Mouse (Mus musculus) liver, adult 2 months (tissue): Measurements from ENCODE around the gene Ramac. TPM values are rescaled to one million over a fixed set of nuclear protein-coding genes. Genes with fewer than 3 reads are reported as not detected.

Source experiments
- DNase-seq: peaks from one replicate; pipeline ENCODE4 v3.0.0-alpha.2; 2011; ENCODE audit warnings: low read depth, low spot score; ENCODE audit errors: extremely low read depth
- H3K27ac ChIP-seq: fragments of 200-500 bp; replicated peaks from 2 replicates; pipeline ENCODE4 v1.5.1; 2012; ENCODE audit warnings: low read depth, mild to moderate bottlenecking, control low read depth, inconsistent platforms, low read length; ENCODE audit not compliant: insufficient read depth
- H3K27me3 ChIP-seq: fragments of 200-500 bp; 2 replicates; pipeline ENCODE4 v1.6.1; 2012; ENCODE audit warnings: mild to moderate bottlenecking, moderate library complexity, low read length, inconsistent platforms; ENCODE audit not compliant: control insufficient read depth, insufficient read depth
- H3K36me3 ChIP-seq: fragments of 200-500 bp; 2 replicates; pipeline ENCODE4 v1.6.1; 2012; ENCODE audit warnings: low read length, inconsistent platforms; ENCODE audit not compliant: control insufficient read depth, insufficient read depth
- H3K4me1 ChIP-seq: fragments of 200-500 bp; 2 replicates; pipeline ENCODE4 v1.6.1; 2011; ENCODE audit warnings: low read length; ENCODE audit not compliant: control insufficient read depth, insufficient read depth
- H3K4me3 ChIP-seq: fragments of 200-500 bp; 2 replicates; pipeline ENCODE4 v1.5.1; 2011; ENCODE audit warnings: low read depth, mild to moderate bottlenecking, control low read depth, low read length, moderate library complexity; ENCODE audit not compliant: insufficient read depth
- H3K79me2 ChIP-seq: fragments of 200-500 bp; 2 replicates; pipeline ENCODE4 v1.6.1; 2012; ENCODE audit warnings: inconsistent platforms, mild to moderate bottlenecking, low read length, moderate library complexity; ENCODE audit not compliant: control insufficient read depth, insufficient read depth
- H3K9ac ChIP-seq: fragments of 200-500 bp; 2 replicates; pipeline ENCODE4 v1.6.1; 2012; ENCODE audit warnings: low read depth, mild to moderate bottlenecking, control low read depth, inconsistent platforms, low read length
- CTCF ChIP-seq: fragments of 200-500 bp; IDR thresholded peaks from 2 replicates; pipeline ENCODE4 v1.5.1; 2011; ENCODE audit warnings: low read depth, low read length, control low read depth
- POLR2A ChIP-seq: fragments of 200-500 bp; IDR thresholded peaks from 2 replicates; pipeline ENCODE4 v1.6.1; 2011; ENCODE audit warnings: low read length, control low read depth; ENCODE audit not compliant: insufficient read depth; ENCODE audit errors: extremely low read depth
- WGBS: fragments of 180-500 bp; shearing (Covaris S2); methylation state at CpG from one replicate; pipeline ENCODE4 v1.1.7; 2018; 5-methylcytosine and 5-hydroxymethylcytosine counted together
- polyA plus RNA-seq: library from polyadenylated mRNA; depleted of rRNA; stranded (reverse); fragments of >200 nt; gene quantifications from 2 replicates; pipeline ENCODE4 v1.2.3, GENCODE M21; 2012; rRNA removed
- total RNA-seq: library from RNA; depleted of rRNA; stranded (reverse); fragments of >200 nt; gene quantifications from 2 replicates; pipeline ENCODE4 v1.2.3, GENCODE M21; 2014; rRNA removed

The Ramac gene
- 39.8 and 50.9 TPM in 2 replicates for total RNA-seq
- 9.1 and 10.3 TPM in 2 replicates for polyA plus RNA-seq

DNA sequence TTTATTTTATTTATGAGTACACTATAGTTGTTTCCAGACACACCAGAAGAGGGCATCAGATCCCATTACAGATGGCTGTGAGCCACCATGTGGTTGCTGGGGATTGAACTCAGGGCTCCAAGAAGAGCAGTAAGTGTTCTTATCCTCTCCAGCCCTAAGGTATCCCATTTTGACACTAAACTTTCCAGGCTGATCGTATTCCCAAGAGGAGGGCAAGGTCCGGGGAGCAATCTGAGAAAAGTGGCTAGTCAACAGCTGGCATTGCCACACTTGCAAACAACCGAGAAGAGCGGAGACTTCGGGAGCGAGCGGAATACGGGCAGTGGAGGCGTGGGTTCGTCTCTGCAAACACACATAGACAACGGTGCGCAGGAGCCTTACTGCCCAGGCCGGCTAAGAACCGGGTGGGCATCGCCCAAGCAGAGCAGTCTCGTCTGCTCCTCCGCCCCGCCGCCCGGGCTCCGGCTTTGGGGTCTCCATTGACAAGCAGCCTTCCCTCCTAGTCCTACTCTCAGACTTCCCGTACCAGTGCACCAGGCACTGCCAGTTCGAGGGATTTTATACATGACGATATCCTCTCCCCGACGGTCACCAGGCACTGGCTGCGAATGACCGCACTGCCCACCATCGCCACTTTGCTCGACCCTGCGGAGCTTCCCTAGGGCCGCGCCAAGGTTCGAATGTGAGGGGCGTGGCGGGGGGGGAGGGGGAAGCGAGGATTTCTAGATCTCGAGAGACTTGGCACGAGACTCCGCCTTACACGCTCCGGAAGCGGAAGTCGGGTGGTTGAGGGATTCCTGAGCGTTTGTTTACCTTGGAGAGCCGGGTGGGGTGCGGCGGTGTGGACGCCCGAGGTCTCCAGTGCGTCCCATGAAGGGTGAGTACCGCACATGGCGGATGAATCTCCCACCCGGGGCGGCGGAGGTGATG lies at the start of gene Ramac:
Gene Ramac (plus strand): TSS at position 746 of the 930 bp plus-strand sequence.
- Histone ChIP-seq H3K9ac (peak within 1 kb of the TSS; percentile 83), H3K4me3 (peak within 1 kb of the TSS; percentile 70), H3K4me1 (peaks cover 3% of the 10 kb centered on the region), H3K27ac (peak within 1 kb of the TSS; percentile 48), H3K27me3 (no peaks in the 10 kb centered on the region), H3K36me3 (no peaks in the 10 kb centered on the region), H3K79me2 (peaks cover 9% of the 10 kb centered on the region)
- TF ChIP-seq CTCF (no peak), POLR2A (peak; percentile 73)
- under 1% methylated on average over 56 of the region's 56 CpGs for WGBS
- peak; percentile 85 for DNase-seq

DNA sequence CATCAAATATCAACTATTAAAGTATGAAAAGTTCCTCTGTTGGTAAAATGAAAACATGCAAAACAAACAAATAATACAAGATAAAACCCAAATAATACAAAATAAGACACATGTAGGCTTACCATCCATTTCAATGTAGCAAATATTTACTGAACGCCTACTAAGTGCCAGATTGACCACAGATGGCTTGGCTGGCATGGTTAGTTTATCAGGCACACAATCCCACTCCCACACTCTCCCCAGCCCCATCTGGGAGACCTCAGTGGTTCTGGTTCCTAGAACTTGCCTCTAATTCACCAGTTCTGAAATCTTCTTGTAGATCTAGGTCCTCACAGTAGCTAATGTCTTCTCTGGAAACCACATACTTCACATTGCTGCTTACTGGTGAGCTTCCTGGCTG lies 44.1 kb upstream of the Ramac start:
- no peaks in the 10 kb centered on the region for H3K79me2 ChIP-seq
- TF ChIP-seq POLR2A (no peak), CTCF (no peak)
- no peak for DNase-seq
- H3K36me3 ChIP-seq = no peaks in the 10 kb centered on the region
- no peak overlapping the region for H3K9ac ChIP-seq
- no peak overlapping the region for H3K4me3 ChIP-seq
- WGBS = 67% methylated on average over 1 of the region's 1 CpGs
- H3K27ac ChIP-seq = no peak overlapping the region
- no peaks in the 10 kb centered on the region for H3K27me3 ChIP-seq
- H3K4me1 ChIP-seq = no peaks in the 10 kb centered on the region

DNA sequence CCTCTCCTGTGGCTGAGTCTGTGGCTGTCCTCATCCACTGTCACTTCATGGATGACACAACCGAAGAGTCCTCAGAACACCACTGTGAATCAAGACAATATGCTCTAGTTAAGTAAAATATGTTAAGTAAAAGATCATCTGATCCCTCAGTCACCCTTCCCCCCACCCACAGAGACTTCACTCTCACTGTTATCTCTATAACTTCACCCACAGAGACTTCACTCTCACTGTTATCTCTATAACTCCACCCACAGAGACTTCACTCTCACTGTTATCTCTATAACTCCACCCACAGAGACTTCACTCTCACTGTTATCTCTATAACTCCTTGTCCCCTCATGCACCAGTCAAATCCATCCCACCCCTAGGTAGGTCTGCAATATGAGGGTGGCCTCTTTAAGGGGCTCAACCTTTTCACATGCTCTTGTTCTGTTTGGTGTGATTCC lies 43.5 kb upstream of the Ramac start:
- Histone ChIP-seq H3K79me2 (no peaks in the 10 kb centered on the region), H3K27ac (no peak overlapping the region), H3K4me1 (no peaks in the 10 kb centered on the region), H3K4me3 (no peak overlapping the region), H3K27me3 (no peaks in the 10 kb centered on the region), H3K9ac (no peak overlapping the region), H3K36me3 (no peaks in the 10 kb centered on the region)
- TF ChIP-seq CTCF = no peak
- TF ChIP-seq POLR2A = no peak
- no peak for DNase-seq
- WGBS = 79% methylated on average over 1 of the region's 1 CpGs

DNA sequence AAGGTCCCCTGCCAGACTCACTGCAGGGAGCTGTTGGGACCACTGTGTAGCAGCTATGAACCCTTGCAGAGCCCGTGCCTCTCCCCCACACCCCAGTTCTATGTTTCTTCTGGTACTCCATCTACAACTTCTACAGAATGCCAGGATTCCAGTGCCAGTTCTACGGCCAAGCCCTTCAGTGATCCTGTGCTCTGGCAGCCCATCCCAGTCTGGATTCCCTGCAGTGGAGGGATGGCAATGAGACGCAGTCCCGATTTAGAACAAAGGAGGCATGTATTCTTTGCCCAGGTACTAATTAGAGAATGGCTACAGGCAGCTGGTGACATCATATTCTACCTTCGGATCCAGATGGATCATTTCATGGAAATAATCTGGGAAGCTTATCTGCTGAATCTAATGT lies 41.5 kb upstream of the Ramac start:
- DNase-seq = no peak
- WGBS = 72% methylated on average over 5 of the region's 5 CpGs
- Histone ChIP-seq H3K4me3 (no peak overlapping the region), H3K79me2 (no peaks in the 10 kb centered on the region), H3K9ac (no peak overlapping the region), H3K27ac (no peak overlapping the region), H3K27me3 (no peaks in the 10 kb centered on the region), H3K4me1 (no peaks in the 10 kb centered on the region), H3K36me3 (no peaks in the 10 kb centered on the region)
- TF ChIP-seq CTCF (no peak), POLR2A (no peak)

DNA sequence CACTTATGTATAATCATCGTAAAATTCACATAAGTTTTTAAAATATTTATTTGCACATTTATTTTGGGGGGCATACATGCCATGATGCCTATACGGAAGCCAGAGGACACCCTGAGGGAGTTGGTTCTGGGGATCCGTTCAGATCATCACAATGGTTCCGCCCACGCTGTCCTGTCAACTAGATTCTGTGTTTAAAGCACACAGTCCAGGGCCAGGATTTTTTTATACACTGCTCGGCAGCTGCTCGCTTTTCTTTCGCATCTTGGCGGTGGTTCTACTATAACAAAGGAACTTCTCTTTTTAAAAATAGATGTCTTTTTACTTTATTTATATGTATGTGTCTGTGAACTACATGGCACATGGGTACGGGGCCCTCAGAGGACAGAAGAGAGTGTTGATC lies 38.9 kb upstream of the Ramac start:
- H3K27ac ChIP-seq = no peak overlapping the region
- TF ChIP-seq CTCF (no peak), POLR2A (no peak)

More for the DNA sequence above, 38.9 kb upstream of the Ramac start:
- Histone ChIP-seq H3K4me3 (no peak overlapping the region), H3K79me2 (no peaks in the 10 kb centered on the region), H3K4me1 (no peaks in the 10 kb centered on the region), H3K36me3 (no peaks in the 10 kb centered on the region), H3K27me3 (no peaks in the 10 kb centered on the region), H3K9ac (no peak overlapping the region)
- no peak for DNase-seq
- 90% methylated on average over 10 of the region's 10 CpGs for WGBS
